Mouse (Mus musculus): ENCODE measurements around the gene E2f7.

E2f7 gene

GRCm38 (mm10) chr10:110773878-110774277, 28.6 kb downstream of the E2f7 start:
- WGBS: 70% methylated on average over 14 of the region's 14 CpGs

DNA sequence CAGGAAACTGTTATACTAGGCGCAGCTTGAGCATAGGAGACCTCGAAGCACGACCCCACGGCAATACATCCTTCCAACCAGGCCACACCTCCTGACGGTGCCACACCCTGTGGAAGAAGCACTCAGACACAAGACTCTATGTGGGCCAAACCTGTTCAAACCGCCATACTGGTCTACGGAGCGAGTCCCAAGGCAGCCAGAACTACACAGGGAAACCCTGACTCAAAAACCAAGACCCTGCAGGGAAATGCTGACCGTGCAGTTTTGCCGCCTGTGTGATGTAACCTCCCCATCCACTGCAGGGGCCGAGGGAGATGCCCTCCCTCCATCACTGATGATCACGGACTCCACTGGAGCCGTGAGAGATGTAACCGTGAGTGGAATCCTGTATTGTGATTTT, 36.5 kb downstream of the E2f7 start:
- 94% methylated on average over 14 of the region's 14 CpGs for WGBS

GRCm38 (mm10) chr10:110782655-110783054, 37.4 kb downstream of the E2f7 start:
- WGBS: 86% methylated on average over 10 of the region's 10 CpGs

DNA sequence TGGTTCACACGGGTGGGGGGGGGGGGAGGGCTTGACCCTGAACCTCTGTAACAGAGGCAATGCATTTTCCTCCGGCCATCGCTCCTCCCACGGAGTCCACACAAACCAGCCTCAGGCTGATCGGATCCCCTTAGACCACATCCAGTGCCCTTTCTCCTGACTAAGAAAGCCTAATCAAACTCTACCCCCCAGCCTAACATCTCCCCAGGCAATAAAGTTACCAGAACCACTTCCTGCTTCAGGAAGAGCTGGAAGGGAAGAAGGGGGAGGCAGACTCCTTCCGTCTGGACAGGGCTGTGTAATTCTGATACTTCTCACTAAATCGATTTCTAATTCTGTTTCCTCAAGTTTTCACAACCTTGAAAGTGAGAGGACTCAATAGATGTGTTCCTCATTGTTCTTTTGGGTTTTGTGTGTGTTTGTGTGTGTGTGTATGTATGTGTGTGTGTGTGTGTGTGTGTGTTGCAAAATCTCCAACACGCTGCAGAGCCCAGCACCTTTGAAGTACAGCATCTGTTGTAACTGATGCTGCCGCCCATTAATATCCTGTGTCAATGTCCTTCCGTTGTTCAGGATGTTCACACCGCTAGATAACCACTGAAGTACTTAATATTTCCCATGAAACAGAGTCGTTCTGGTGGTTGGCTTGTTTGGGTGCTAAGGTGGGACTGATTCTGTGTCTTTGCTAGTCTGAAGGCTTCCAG, 43.0 kb downstream of the E2f7 start:
- 68% methylated on average over 12 of the region's 12 CpGs for WGBS

GRCm38 (mm10) chr10:110789683-110790082, 44.4 kb downstream of the E2f7 start:
- 93% methylated on average over 8 of the region's 8 CpGs for WGBS

DNA sequence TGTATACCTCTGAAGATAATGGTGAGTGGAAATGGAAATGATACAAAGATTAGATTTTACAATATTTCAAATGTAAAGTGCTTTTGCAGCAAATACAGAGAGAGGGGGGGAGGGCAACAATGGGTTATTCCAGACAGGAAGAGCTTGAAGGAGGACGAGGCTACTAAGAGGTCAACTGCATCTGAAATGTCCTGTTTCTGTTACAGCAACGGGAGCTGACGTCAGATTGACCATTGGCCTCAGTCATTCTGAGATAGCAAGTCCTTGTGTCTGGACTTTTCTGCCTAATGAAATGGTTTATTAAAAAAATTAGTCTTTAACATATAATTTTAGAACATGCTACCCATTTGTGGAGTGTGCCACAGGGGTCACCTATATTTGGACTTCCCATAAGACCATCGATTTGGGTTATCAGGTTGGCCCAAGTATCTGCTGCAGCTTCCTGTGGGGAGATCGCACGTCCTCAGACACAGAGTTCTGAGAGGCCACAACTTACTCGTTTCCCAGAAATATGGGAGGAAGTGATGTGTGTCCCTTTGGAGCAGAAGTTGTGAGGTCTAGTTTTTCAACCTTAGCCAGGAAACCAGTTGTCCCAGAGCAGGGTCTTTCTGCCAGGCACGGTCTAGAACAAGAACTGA, 48.0 kb downstream of the E2f7 start:
- WGBS: 72% methylated on average over 8 of the region's 8 CpGs

DNA sequence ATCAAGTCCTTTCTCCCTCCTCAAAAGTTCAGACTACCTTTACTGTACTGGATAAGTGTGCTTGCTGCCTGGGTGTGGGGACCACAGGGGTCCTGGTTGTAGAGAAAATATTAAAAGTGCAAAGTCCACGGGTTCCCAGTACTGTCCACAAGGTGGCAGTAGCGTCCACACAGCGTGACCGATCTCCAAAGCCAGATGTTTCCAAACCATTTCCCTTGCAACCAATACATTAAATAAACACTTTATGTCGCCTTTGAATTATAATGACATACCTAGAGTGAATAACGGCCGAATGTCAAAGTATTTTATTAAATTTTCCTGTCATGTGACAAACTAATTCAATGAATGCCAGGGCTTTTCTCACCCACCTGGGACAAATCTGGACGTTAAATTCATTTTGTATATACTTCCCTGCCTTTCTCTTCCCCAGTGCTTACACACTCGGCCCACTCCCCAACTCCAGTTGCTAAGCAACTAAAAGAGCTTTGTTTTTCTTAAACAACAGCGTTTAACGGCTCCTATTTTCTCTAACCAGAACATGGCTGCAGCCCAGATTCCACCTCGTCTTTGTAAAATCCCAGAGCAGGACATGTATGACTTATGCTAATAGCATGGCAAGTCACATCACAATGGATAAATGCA, 49.4 kb downstream of the E2f7 start:
- 3% methylated on average over 12 of the region's 12 CpGs for WGBS

DNA sequence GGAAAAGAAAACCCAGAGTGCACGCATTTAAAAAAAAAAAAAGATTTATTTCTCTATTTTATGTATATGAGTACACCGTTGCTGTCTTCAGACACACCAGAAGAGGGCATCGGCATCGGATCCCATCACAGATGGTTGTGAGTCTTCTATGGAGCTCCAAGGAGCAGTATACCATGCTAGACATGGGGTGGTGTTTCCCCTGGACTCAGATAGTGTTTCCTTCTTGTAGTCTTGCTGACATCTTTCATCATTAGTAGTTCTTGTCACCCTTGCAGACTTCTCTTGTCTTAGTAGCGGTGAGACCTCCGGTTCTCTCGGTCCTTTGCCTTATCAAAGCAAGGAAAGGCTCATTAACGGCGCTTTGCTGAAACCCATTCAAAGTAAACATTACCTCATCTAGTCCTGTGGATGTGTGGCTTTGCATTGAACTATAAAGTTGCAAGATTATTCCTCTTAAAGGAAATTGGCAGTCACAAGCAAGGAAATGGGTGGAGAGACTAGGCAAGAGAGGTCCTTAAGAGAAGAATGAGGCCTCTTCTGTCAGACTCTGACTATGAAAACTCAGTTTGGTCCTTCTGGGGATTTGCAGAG, 50.1 kb downstream of the E2f7 start:
- 42% methylated on average over 9 of the region's 9 CpGs for WGBS

DNA sequence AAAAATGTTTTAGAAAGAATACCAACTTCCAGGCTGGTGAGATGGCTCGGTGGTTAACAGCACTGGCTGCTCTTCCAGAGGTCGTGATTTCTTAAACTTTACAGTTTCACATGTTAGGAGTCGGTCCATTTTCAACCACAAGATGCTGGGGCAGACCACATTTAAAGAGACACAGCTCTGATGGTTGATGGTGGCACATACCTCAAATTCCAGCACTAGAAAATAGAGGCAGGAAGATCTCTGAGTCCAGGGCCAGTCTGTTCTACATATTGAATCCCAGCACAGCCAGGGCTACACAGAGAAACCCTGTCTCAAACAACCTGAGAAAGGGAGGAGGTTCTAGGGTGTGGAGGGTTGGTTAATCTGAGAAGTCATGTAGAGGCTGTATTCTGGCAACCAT, 56.1 kb downstream of the E2f7 start:
- WGBS: 87% methylated on average over 3 of the region's 3 CpGs

DNA sequence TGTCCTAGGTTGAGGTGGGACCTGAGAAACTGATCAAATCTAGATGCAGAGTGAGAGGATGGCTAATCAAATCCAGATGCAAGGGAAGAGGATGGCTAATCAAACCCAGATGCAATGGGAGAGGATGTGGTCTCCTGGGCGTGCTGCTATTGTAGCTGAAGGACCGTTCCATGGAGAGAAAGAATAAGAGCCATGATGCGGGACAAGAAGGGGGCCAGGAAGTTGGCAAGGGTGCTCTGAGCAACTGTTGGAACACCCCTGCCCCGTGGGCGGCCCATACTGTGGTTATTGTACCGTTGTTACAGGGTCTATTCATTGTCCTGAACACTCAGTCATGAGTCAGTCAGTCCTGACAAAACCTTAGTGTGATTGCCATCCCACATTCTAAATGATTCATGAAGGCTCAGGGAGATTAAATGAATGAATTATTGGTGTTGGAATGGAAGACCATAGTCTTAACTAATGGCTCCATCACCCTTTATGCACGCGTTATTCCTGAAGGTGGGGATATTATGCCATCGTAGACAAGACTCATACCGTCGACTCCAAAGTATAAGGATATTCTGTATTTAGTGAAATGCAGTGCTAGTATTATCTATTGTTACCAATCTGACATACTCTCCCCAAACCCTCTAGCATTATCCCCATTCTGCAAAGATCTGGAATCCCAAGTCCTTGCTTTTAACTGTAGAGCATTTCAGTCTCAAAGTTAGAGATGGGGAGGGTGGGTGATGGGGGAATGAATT, 59.2 kb downstream of the E2f7 start:
- 59% methylated on average over 11 of the region's 11 CpGs for WGBS

GRCm38 (mm10) chr10:110805025-110805740, 59.9 kb downstream of the E2f7 start:
- WGBS: 56% methylated on average over 5 of the region's 5 CpGs

DNA sequence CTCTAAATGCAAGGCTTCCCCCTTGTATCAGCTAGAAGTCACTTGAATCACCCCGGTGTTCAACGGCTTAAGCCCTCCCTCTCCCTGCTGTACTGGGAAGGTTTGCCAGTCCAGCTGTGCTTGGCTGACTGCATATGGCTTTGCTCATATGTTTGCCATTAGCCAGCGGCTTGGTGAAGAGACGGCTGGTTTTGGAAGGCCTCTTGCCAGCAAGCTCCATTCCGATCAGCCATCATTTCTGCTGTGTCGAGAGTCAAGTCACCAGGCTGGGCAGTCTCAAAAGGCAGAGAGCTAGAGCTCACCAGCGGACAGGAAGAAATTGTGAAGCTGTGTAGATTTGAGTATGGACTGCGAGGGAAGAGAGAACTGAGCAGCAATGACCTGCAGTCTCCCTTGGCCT, 61.2 kb downstream of the E2f7 start:
- 87% methylated on average over 8 of the region's 8 CpGs for WGBS

DNA sequence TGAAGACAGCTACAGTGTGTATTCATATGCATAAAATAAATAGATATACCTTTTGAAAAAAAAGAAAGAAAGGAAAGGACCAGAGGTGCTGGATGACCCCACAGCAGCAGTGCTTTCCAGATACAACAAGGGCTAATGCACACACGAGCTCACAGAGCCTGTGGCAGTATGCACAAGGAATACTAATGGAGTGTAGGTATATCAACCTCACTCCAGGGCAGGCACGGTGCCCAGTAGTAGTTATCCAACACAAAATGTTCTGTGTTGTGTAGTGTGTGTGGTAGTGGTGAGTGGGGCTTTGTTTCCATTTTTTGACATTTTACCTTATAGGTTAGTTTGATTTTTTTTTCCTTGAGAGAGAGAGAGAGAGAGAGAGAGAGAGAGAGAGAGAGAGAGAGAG, 65.3 kb downstream of the E2f7 start:
- WGBS: 42% methylated on average over 2 of the region's 2 CpGs

- 85% methylated on average over 10 of the region's 10 CpGs for WGBS
Measured at GRCm38 (mm10) chr10:110811209-110811861, 66.1 kb downstream of the E2f7 start.

GRCm38 (mm10) chr10:110811862-110812225, 66.6 kb downstream of the E2f7 start:
- 53% methylated on average over 2 of the region's 2 CpGs for WGBS

DNA sequence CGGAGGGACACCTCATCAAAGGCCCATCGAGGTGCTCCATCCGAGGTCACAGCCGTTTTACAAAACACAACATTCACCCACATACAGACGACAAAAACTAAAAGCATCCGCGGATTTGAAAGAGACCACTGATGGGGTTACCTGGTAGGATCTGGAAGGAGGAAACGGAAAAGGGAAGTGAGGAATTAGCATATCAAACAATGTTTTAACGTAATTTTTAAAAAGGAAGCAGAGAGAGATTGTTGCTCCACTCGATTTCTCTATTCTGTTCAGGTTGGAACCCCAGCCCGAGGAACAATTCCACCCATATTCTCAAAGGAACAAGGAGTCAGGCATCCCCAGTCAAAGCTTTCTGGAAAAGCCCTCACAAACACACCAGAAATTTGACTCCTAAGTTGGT, 75.9 kb downstream of the E2f7 start:
- 80% methylated on average over 11 of the region's 11 CpGs for WGBS

DNA sequence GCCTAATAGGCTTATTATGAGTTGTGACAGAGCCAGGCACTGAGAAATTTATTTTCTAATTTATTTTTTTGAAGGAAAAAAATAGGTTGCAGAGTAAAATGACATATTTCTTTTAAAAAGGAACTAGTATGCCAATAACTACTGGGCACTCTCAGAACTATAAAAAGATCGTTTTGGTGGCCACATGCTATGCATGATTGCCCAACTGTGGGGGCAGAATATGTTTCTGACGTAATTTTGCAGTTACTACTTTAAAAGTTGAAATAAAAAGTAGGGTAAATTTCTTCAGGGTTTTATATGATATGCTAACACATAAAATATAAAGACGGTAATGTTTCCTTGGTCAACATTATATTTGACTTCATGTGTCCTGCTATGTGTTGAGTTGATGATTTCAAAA, 76.5 kb downstream of the E2f7 start:
- WGBS: 61% methylated on average over 3 of the region's 3 CpGs

DNA sequence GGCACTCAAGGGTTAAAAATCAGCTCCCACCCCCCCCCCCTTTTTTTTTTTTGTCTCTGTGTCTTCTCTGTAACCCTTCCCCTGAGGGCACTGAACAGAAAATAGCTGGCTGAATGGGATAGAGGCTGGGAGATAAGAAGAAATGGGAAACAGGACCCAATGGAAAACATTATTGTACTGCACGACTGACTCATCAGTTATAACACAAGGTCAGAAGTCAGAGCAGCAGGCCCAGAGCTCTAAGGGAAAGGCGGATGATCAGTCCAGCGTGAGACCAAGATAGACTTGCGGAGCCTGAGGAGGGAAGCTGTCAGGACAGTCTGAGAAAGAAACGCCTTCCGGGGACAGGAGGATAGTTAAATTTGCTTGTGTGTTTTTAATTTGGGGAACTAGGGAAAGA, 87.1 kb downstream of the E2f7 start:
- WGBS: 72% methylated on average over 6 of the region's 6 CpGs

GRCm38 (mm10) chr10:110835115-110835806, 90.0 kb downstream of the E2f7 start:
- 63% methylated on average over 6 of the region's 6 CpGs for WGBS
